Mouse (Mus musculus): Measurements from ENCODE around the gene Ankrd44. TPM values are rescaled to one million over a fixed set of nuclear protein-coding genes. Genes with fewer than 3 reads are reported as not detected.

Gene Ankrd44
- total and polyA plus RNA-seq, 3 experiments: 12.7 to 23.0 (median 19.8) TPM

DNA sequence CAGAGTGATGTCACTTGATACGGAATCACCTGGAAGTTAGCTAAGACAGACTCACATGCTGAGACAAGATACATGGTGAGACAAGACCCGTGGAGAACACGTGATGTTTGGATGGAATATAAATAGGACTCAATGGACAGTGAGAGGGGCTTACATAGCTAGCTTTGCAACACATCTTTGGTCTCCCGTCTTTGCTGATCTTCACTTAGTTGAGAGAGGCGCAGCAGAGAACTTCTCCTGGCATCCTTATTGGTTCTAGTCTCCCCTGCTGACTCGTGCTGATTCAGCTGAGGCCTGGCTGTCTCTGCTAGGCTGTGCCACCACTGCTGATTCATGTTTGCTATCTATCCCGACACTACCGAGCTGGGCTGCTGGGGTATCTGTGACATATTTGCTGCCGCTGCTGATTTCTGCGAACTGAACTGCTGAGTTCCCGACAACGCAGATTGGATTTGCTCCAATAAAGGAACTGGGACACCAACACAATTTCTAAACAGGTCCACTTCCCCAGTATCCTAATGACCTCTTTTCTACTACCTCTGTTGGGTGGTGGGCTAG is 23.4 kb downstream of the Ankrd44 start:
- no peaks in the 10 kb centered on the region for H3K27me3 ChIP-seq (replicated peaks)
- DNase-seq (ENCODE audit: extremely low read depth): no peak
- dilution Hi-C loops (cut with MboI; ENCODE audit: extremely low pct_ligation_motif_present, extremely low pct_unique_long_range_greater_than_20kb, low sequenced_read_pairs): no loop called here
- peaks cover 0 to 18% of the 10 kb centered on the region in 2 experiments for H3K36me3 ChIP-seq (replicated peaks in 1 of 2; ENCODE audit: control insufficient read depth in 1 of 2, insufficient read depth in 1 of 2, low read length in 1 of 2)
- peaks cover 11 to 58% of the 10 kb centered on the region in 2 experiments; a peak in 3 of 4 replicates for H3K4me1 ChIP-seq (ENCODE audit: control insufficient read depth in 1 of 2, insufficient read depth in 2 of 2)
- H3K4me3 ChIP-seq (replicated peaks in 1 of 3; ENCODE audit: low read depth in 2 of 3, low read length in 2 of 3, poor library complexity in 1 of 3): no peak overlapping the region
- TF ChIP-seq MYC (IDR thresholded peaks at IDR 0.05; ENCODE audit: low read depth, low read length): no peak
- TF ChIP-seq PAX5 (IDR thresholded peaks at IDR 0.05; ENCODE audit: low read length): no peak
- TF ChIP-seq ZMIZ1 (IDR thresholded peaks at IDR 0.05; ENCODE audit: low read depth, low read length): no peak
- TF ChIP-seq IRF4 (IDR thresholded peaks at IDR 0.05; ENCODE audit: low read depth, low read length): no peak
- no peak for TF ChIP-seq ELF1 (IDR thresholded peaks at IDR 0.05; ENCODE audit: low read depth, low read length)
- no peak for TF ChIP-seq NRF1 (IDR thresholded peaks at IDR 0.05; ENCODE audit: low read depth, low read length)
- H3K9me3 ChIP-seq (replicated peaks; ENCODE audit: low read length): peaks cover 13% of the 10 kb centered on the region
- H3K9ac ChIP-seq (ENCODE audit: insufficient read depth, low read depth): no peak overlapping the region
- peaks cover 5% of the 10 kb centered on the region; the same call in 1 of the 2 replicates for H3K79me2 ChIP-seq (replicated peaks; ENCODE audit: control insufficient read depth, extremely low read depth, insufficient read depth, poor library complexity, severe bottlenecking)
- H3K27ac ChIP-seq (ENCODE audit: insufficient read depth, low read depth): no peak overlapping the region
- in situ Hi-C loops (cut with MboI; ENCODE audit: low pct_ligation_motif_present, low pct_unique_long_range_greater_than_20kb, low sequenced_read_pairs): no loop called here
- H3K4me2 ChIP-seq (ENCODE audit: insufficient read depth, low read depth, poor library complexity, severe bottlenecking): no peak overlapping the region

DNA sequence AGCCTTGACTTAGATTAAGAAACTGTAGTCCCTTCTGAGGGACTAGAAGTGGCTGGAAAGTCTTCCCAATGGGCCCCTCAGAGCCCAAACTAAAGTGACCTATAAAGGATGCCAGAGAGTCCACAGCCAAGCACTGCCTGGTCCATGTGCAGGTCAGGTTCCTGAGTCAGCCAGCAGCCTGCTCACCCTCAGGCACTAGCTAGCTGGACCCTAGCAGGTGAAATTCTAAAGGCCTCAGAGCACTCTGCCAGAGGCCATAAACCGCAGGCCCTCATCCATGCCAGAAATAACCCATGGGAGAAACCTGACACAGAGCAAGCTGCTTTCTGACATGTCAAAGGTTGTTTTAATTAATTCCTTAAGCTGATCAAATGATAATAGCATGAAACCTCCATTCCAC is 25.1 kb downstream of the Ankrd44 start:
- TF ChIP-seq TBP (conservative IDR thresholded peaks at IDR 0.05; ENCODE audit: low read depth, low read length) (no peak), POLR2AphosphoS2 (IDR thresholded peaks at IDR 0.05; ENCODE audit: low read depth, low read length) (no peak), EP300 (IDR thresholded peaks at IDR 0.05; ENCODE audit: low read length) (no peak), UBTF (IDR thresholded peaks at IDR 0.05; ENCODE audit: low read depth, low read length) (no peak), BHLHE40 (IDR thresholded peaks at IDR 0.05; ENCODE audit: low read depth, low read length) (no peak), E2F4 (IDR thresholded peaks at IDR 0.05; ENCODE audit: insufficient replicate concordance, low read depth, low read length) (no peak), CTCF (conservative IDR thresholded peaks at IDR 0.05 in 1 of 2, IDR thresholded peaks at IDR 0.05 in 1 of 2; ENCODE audit: low read depth in 2 of 2, low read length in 2 of 2) (no peak), MAZ (IDR thresholded peaks at IDR 0.05; ENCODE audit: low read depth, low read length) (no peak), MEF2A (IDR thresholded peaks at IDR 0.05; ENCODE audit: borderline replicate concordance, low read depth, low read length) (no peak), MXI1 (IDR thresholded peaks at IDR 0.05; ENCODE audit: low read depth, low read length) (no peak), PAX5 (IDR thresholded peaks at IDR 0.05; ENCODE audit: low read length) (no peak), JUND (conservative IDR thresholded peaks at IDR 0.05; ENCODE audit: low read depth, low read length) (no peak), IRF4 (IDR thresholded peaks at IDR 0.05; ENCODE audit: low read depth, low read length) (no peak), TCF12 (IDR thresholded peaks at IDR 0.05; ENCODE audit: low read depth, low read length) (no peak), HCFC1 (IDR thresholded peaks at IDR 0.05; ENCODE audit: low read depth, low read length) (no peak), NRF1 (IDR thresholded peaks at IDR 0.05; ENCODE audit: low read depth, low read length) (no peak), ZKSCAN1 (IDR thresholded peaks at IDR 0.05; ENCODE audit: borderline replicate concordance, low read depth, low read length) (no peak), CHD1 (IDR thresholded peaks at IDR 0.05; ENCODE audit: low read depth, low read length) (no peak), ZNF384 (IDR thresholded peaks at IDR 0.05; ENCODE audit: low read depth, low read length) (no peak), ZC3H11A (IDR thresholded peaks at IDR 0.05; ENCODE audit: low read depth, low read length) (no peak)
- Histone ChIP-seq H3K4me2 (ENCODE audit: insufficient read depth, low read depth, poor library complexity, severe bottlenecking) (no peak overlapping the region), H3K79me2 (replicated peaks; ENCODE audit: control insufficient read depth, extremely low read depth, insufficient read depth, poor library complexity, severe bottlenecking) (no peaks in the 10 kb centered on the region; the same call in 1 of the 2 replicates), H3K9ac (ENCODE audit: insufficient read depth, low read depth) (no peak overlapping the region), H3K36me3 (replicated peaks in 1 of 2; ENCODE audit: control insufficient read depth in 1 of 2, insufficient read depth in 1 of 2, low read length in 1 of 2) (peaks cover 0 to 18% of the 10 kb centered on the region in 2 experiments), H3K27me3 (replicated peaks) (no peaks in the 10 kb centered on the region), H3K4me3 (replicated peaks in 1 of 3; ENCODE audit: low read depth in 2 of 3, low read length in 2 of 3, poor library complexity in 1 of 3) (no peak overlapping the region), H3K4me1 (ENCODE audit: control insufficient read depth in 1 of 2, insufficient read depth in 2 of 2) (peaks cover 4 to 42% of the 10 kb centered on the region in 2 experiments; a peak in 3 of 4 replicates), H3K9me3 (replicated peaks; ENCODE audit: low read length) (peaks cover 13% of the 10 kb centered on the region), H3K27ac (ENCODE audit: insufficient read depth, low read depth) (no peak overlapping the region)
- in situ Hi-C loops (cut with MboI; ENCODE audit: low pct_ligation_motif_present, low pct_unique_long_range_greater_than_20kb, low sequenced_read_pairs): no loop called here
- DNase-seq (ENCODE audit: extremely low read depth): no peak
- dilution Hi-C loops (cut with MboI; ENCODE audit: extremely low pct_ligation_motif_present, extremely low pct_unique_long_range_greater_than_20kb, low sequenced_read_pairs): no loop called here

All from CH12.LX (cell line).